ENCODE assay signal across 9 mouse cellular contexts in genomic region chr14:25766441-25766840, GRCm38 (mm10). TPM values are rescaled to one million over a fixed set of nuclear protein-coding genes. Genes with fewer than 3 reads are reported as not detected.
DNase-seq lines count a peak whose midpoint lies in the region; ATAC-seq lines count a peak whose summit lies in the region.
"Had no signal": no experiment of that assay in that cellular context is flagged by ENCODE, and none has a peak within 500 bp of the region (broad histone marks: within the 10 kb centered on the region; RNA-seq: fewer than 3 reads in every experiment).

No protein-coding gene starts in this region.

- H3K36me3 ChIP-seq in heart, embryonic 11.5 days (ENCODE audit: control insufficient read depth, insufficient read depth, low read length), result no peaks in the 10 kb centered on the region
- peaks cover 5% of the 10 kb centered on the region; the same call in 1 of the 2 replicates for H3K36me3 ChIP-seq in embryonic facial prominence, embryonic 10.5 days (replicated peaks)
- no peaks in the 10 kb centered on the region for H3K36me3 ChIP-seq in hindbrain, embryonic 16.5 days (ENCODE audit: control insufficient read depth, insufficient read depth, low read length)
- no peaks in the 10 kb centered on the region for H3K36me3 ChIP-seq in midbrain, embryonic 14.5 days (ENCODE audit: control insufficient read depth, insufficient read depth, low read length)

- H3K27me3 ChIP-seq in heart, embryonic 11.5 days (ENCODE audit: control insufficient read depth, insufficient read depth, low read length), result no peaks in the 10 kb centered on the region
- peaks cover 28% of the 10 kb centered on the region for H3K27me3 ChIP-seq in embryonic facial prominence, embryonic 10.5 days (replicated peaks; ENCODE audit: low read depth, poor library complexity, severe bottlenecking)
- no peaks in the 10 kb centered on the region for H3K27me3 ChIP-seq in hindbrain, embryonic 16.5 days (replicated peaks; ENCODE audit: control insufficient read depth, insufficient read depth, low read length)
- no peaks in the 10 kb centered on the region for H3K27me3 ChIP-seq in midbrain, embryonic 14.5 days (ENCODE audit: control insufficient read depth, insufficient read depth, low read length)

- H3K4me1 ChIP-seq in heart, embryonic 11.5 days (ENCODE audit: control insufficient read depth, insufficient read depth, low read length), result peaks cover 27% of the 10 kb centered on the region
- H3K4me1 ChIP-seq in embryonic facial prominence, embryonic 10.5 days, result peaks cover 66% of the 10 kb centered on the region
- peaks cover 15% of the 10 kb centered on the region for H3K4me1 ChIP-seq in hindbrain, embryonic 16.5 days (ENCODE audit: control insufficient read depth, insufficient read depth, low read depth, low read length)
- peaks cover 22% of the 10 kb centered on the region for H3K4me1 ChIP-seq in midbrain, embryonic 14.5 days (ENCODE audit: control insufficient read depth, insufficient read depth, low read length)

- 56% methylated on average over 4 of the region's 4 CpGs for WGBS in heart, embryonic 11.5 days (ENCODE audit: insufficient replicate concordance)
- 49% methylated on average over 4 of the region's 4 CpGs for WGBS in embryonic facial prominence, embryonic 10.5 days
- 39% methylated on average over 4 of the region's 4 CpGs for WGBS in hindbrain, embryonic 16.5 days
- 48% methylated on average over 4 of the region's 4 CpGs for WGBS in midbrain, embryonic 14.5 days

- H3K4me3 ChIP-seq in heart, embryonic 11.5 days (ENCODE audit: low read depth, low read length), result peak overlapping the region; percentile 78
- H3K4me3 ChIP-seq in embryonic facial prominence, embryonic 10.5 days, result peak overlapping the region; percentile 79
- H3K4me3 ChIP-seq in hindbrain, embryonic 16.5 days (ENCODE audit: low read length), result peak overlapping the region; percentile 16; the same call in 1 of the 2 replicates
- no peak overlapping the region for H3K4me3 ChIP-seq in midbrain, embryonic 14.5 days (replicated peaks; ENCODE audit: low read depth, low read length)

- H3K9ac ChIP-seq in heart, embryonic 11.5 days (ENCODE audit: low read depth, low read length), result peak overlapping the region; percentile 88
- no peak overlapping the region for H3K9ac ChIP-seq in hindbrain, embryonic 16.5 days (ENCODE audit: low read depth, low read length)
- H3K9ac ChIP-seq in midbrain, embryonic 14.5 days (replicated peaks; ENCODE audit: low read length), result no peak overlapping the region

- H3K9me3 ChIP-seq in heart, embryonic 11.5 days (replicated peaks; ENCODE audit: control insufficient read depth, low read length), result no peaks in the 10 kb centered on the region
- H3K9me3 ChIP-seq in embryonic facial prominence, embryonic 10.5 days, result no peaks in the 10 kb centered on the region
- H3K9me3 ChIP-seq in hindbrain, embryonic 16.5 days (ENCODE audit: control insufficient read depth, low read length), result no peaks in the 10 kb centered on the region
- H3K9me3 ChIP-seq in midbrain, embryonic 14.5 days (ENCODE audit: control insufficient read depth, low read length), result no peaks in the 10 kb centered on the region

- DNase-seq in heart, adult 18-20 months, result no peak
- no peak for DNase-seq in embryonic facial prominence, embryonic 10.5 days (ENCODE audit: low spot score)
- DNase-seq in midbrain, embryonic 14.5 days, result no peak
- no peak for DNase-seq in gastrocnemius, postnatal 4 days (ENCODE audit: low spot score in 2 of 2)
- no peak for DNase-seq in T-cell, adult 2 months (ENCODE audit: low spot score)
- DNase-seq in adrenal gland, adult 18-20 months (ENCODE audit: low spot score in 2 of 2), result no peak
- DNase-seq: gastrocnemius, postnatal 36 days had no signal

- no peak overlapping the region for H3K27ac ChIP-seq in heart, embryonic 11.5 days (ENCODE audit: low read depth, low read length)
- H3K27ac ChIP-seq in embryonic facial prominence, embryonic 10.5 days (replicated peaks), result peak overlapping the region; percentile 55
- peak overlapping the region; percentile 75 for H3K27ac ChIP-seq in hindbrain, embryonic 16.5 days (ENCODE audit: low read depth, low read length)
- H3K27ac ChIP-seq in midbrain, embryonic 14.5 days (replicated peaks; ENCODE audit: low read depth, low read length), result peak overlapping the region; percentile 52; the same call in 1 of the 2 replicates

- ATAC-seq in heart, embryonic 11.5 days (replicated peaks; ENCODE audit: insufficient number of reproducible peaks, low FRiP score, low TSS enrichment), result no peak
- no peak for ATAC-seq in hindbrain, embryonic 16.5 days
- ATAC-seq in midbrain, embryonic 14.5 days (ENCODE audit: low FRiP score, low TSS enrichment), result no peak

- peak overlapping the region; percentile 94 for H3K4me2 ChIP-seq in heart, embryonic 11.5 days
- peak overlapping the region; percentile 95 for H3K4me2 ChIP-seq in hindbrain, embryonic 16.5 days (ENCODE audit: low read length)
- peak overlapping the region; percentile 98 for H3K4me2 ChIP-seq in midbrain, embryonic 14.5 days (ENCODE audit: low read length)

RNA-seq across cellular contexts. Expression of gene Zcchc24, which starts 2.4 kb away (rescaled TPM):
- polyA plus RNA-seq in heart, embryonic 11.5 days (2014; fragmentation: Nextera tagmentation; extraction: Ambion mirVana), result 18.9 and 22.6 TPM in 2 replicates
- total RNA-seq in heart, adult 18-20 months (2021), result 10 to 100 TPM; 33.9 to 34.9 TPM
- 12.9 and 15.2 TPM in 2 replicates for polyA plus RNA-seq in embryonic facial prominence, embryonic 10.5 days (2016; fragmentation: Nextera tagmentation; extraction: Ambion mirVana)
- 10.1 and 17.2 TPM in 2 replicates for polyA plus RNA-seq in hindbrain, embryonic 16.5 days (2015; fragmentation: Nextera tagmentation; extraction: Ambion mirVana)
- 8.1 and 13.6 TPM in 2 replicates for polyA plus RNA-seq in midbrain, embryonic 14.5 days (2014; fragmentation: Nextera tagmentation; extraction: Ambion mirVana)
- total RNA-seq in gastrocnemius, postnatal 4 days (2021), result 10 to 100 TPM; 90.0 to 97.4 TPM
- 10 to 100 TPM; 18.4 to 30.0 TPM for total RNA-seq in adrenal gland, adult 18-20 months (2021)
